Mouse (Mus musculus): ENCODE data around the gene Krt1. TPM values are rescaled to one million over a fixed set of nuclear protein-coding genes. Genes with fewer than 3 reads are reported as not detected.

Gene Krt1
- polyA plus RNA-seq, 1 experiment from 2014 or later = 0.48 TPM

- no peak overlapping the region for H3K4me3 ChIP-seq (ENCODE audit: low read length)
- WGBS = 61% methylated on average over 5 of the region's 5 CpGs
These were observed 15.7 kb downstream of the Krt1 start for GRCm38 (mm10) chr15:101834784-101835328.

GRCm38 (mm10) chr15:101833131-101833530 lies 17.5 kb downstream of the Krt1 start:
- H3K36me3 ChIP-seq (ENCODE audit: control insufficient read depth, insufficient read depth, low read length) = no peaks in the 10 kb centered on the region
- no peak for ATAC-seq
- 34% methylated on average over 6 of the region's 6 CpGs for WGBS
- H3K27ac ChIP-seq (ENCODE audit: low read length) = no peak overlapping the region
- H3K4me3 ChIP-seq (ENCODE audit: low read length) = no peak overlapping the region
- H3K4me2 ChIP-seq (ENCODE audit: low read depth, low read length) = no peak overlapping the region
- no peaks in the 10 kb centered on the region for H3K9me3 ChIP-seq (ENCODE audit: control insufficient read depth, low read length)
- no peak overlapping the region for H3K9ac ChIP-seq (ENCODE audit: low read depth, low read length)
- H3K27me3 ChIP-seq (replicated peaks; ENCODE audit: control insufficient read depth, insufficient read depth, low read length) = no peaks in the 10 kb centered on the region
- H3K4me1 ChIP-seq (ENCODE audit: control insufficient read depth, insufficient read depth, low read length) = no peaks in the 10 kb centered on the region

More at GRCm38 (mm10) chr15:101834784-101835328, 15.7 kb downstream of the Krt1 start:
- no peaks in the 10 kb centered on the region for H3K36me3 ChIP-seq (ENCODE audit: control insufficient read depth, insufficient read depth, low read length)
- H3K4me1 ChIP-seq (ENCODE audit: control insufficient read depth, insufficient read depth, low read length) = no peaks in the 10 kb centered on the region
- ATAC-seq = no peak
- no peaks in the 10 kb centered on the region for H3K27me3 ChIP-seq (replicated peaks; ENCODE audit: control insufficient read depth, insufficient read depth, low read length)
- no peaks in the 10 kb centered on the region for H3K9me3 ChIP-seq (ENCODE audit: control insufficient read depth, low read length)
- no peak overlapping the region for H3K9ac ChIP-seq (ENCODE audit: low read depth, low read length)
- no peak overlapping the region for H3K27ac ChIP-seq (ENCODE audit: low read length)
- no peak overlapping the region for H3K4me2 ChIP-seq (ENCODE audit: low read depth, low read length)

- no peaks in the 10 kb centered on the region for H3K27me3 ChIP-seq (replicated peaks; ENCODE audit: control insufficient read depth, insufficient read depth, low read length)
- no peak for ATAC-seq
- H3K9me3 ChIP-seq (ENCODE audit: control insufficient read depth, low read length) = no peaks in the 10 kb centered on the region
- H3K4me3 ChIP-seq (ENCODE audit: low read length) = no peak overlapping the region
- no peak overlapping the region for H3K27ac ChIP-seq (ENCODE audit: low read length)
- H3K4me1 ChIP-seq (ENCODE audit: control insufficient read depth, insufficient read depth, low read length) = no peaks in the 10 kb centered on the region
- H3K36me3 ChIP-seq (ENCODE audit: control insufficient read depth, insufficient read depth, low read length) = no peaks in the 10 kb centered on the region
- no peak overlapping the region for H3K4me2 ChIP-seq (ENCODE audit: low read depth, low read length)
- WGBS = 70% methylated on average over 5 of the region's 5 CpGs
- H3K9ac ChIP-seq (ENCODE audit: low read depth, low read length) = no peak overlapping the region
These were observed 21.2 kb downstream of the Krt1 start for GRCm38 (mm10) chr15:101829441-101829840.

GRCm38 (mm10) chr15:101821786-101822185 lies 28.8 kb downstream of the Krt1 start:
- no peak for ATAC-seq
- H3K27me3 ChIP-seq (replicated peaks; ENCODE audit: control insufficient read depth, insufficient read depth, low read length) = 0 out of 2 replicates have a peak, but pooled peaks cover 5% of the 10 kb centered on the region

GRCm38 (mm10) chr15:101817875-101818274 lies 32.7 kb downstream of the Krt1 start, which contains the start of gene Krt2:
Krt2 (minus strand) TSS chr15:101818169.
- Histone ChIP-seq H3K4me3 (ENCODE audit: low read length) (no peak within 1 kb of the TSS), H3K27ac (ENCODE audit: low read length) (no peak within 1 kb of the TSS), H3K4me2 (ENCODE audit: low read depth, low read length) (no peak within 1 kb of the TSS), H3K9me3 (ENCODE audit: control insufficient read depth, low read length) (no peaks in the 10 kb centered on the region), H3K9ac (ENCODE audit: low read depth, low read length) (no peak within 1 kb of the TSS), H3K27me3 (replicated peaks; ENCODE audit: control insufficient read depth, insufficient read depth, low read length) (0 out of 2 replicates have a peak, but pooled peaks cover 5% of the 10 kb centered on the region), H3K4me1 (ENCODE audit: control insufficient read depth, insufficient read depth, low read length) (no peaks in the 10 kb centered on the region), H3K36me3 (ENCODE audit: control insufficient read depth, insufficient read depth, low read length) (no peaks in the 10 kb centered on the region)
- ATAC-seq = no peak
- 77% methylated on average over 16 of the region's 16 CpGs for WGBS

More at GRCm38 (mm10) chr15:101821786-101822185, 28.8 kb downstream of the Krt1 start:
- H3K4me1 ChIP-seq (ENCODE audit: control insufficient read depth, insufficient read depth, low read length) = no peaks in the 10 kb centered on the region
- no peak overlapping the region for H3K4me3 ChIP-seq (ENCODE audit: low read length)
- no peak overlapping the region for H3K4me2 ChIP-seq (ENCODE audit: low read depth, low read length)
- WGBS = 23% methylated on average over 3 of the region's 3 CpGs
- no peak overlapping the region for H3K27ac ChIP-seq (ENCODE audit: low read length)
- H3K9me3 ChIP-seq (ENCODE audit: control insufficient read depth, low read length) = no peaks in the 10 kb centered on the region
- no peaks in the 10 kb centered on the region for H3K36me3 ChIP-seq (ENCODE audit: control insufficient read depth, insufficient read depth, low read length)
- no peak overlapping the region for H3K9ac ChIP-seq (ENCODE audit: low read depth, low read length)

GRCm38 (mm10) chr15:101803052-101803822 lies 47.4 kb downstream of the Krt1 start:
- H3K27ac ChIP-seq (ENCODE audit: low read length) = no peak overlapping the region
- no peaks in the 10 kb centered on the region for H3K36me3 ChIP-seq (ENCODE audit: control insufficient read depth, insufficient read depth, low read length)
- ATAC-seq = no peak
- no peaks in the 10 kb centered on the region for H3K4me1 ChIP-seq (ENCODE audit: control insufficient read depth, insufficient read depth, low read length)
- H3K9ac ChIP-seq (ENCODE audit: low read depth, low read length) = no peak overlapping the region
- no peak overlapping the region for H3K4me2 ChIP-seq (ENCODE audit: low read depth, low read length)
- H3K9me3 ChIP-seq (ENCODE audit: control insufficient read depth, low read length) = no peaks in the 10 kb centered on the region
- 76% methylated on average over 11 of the region's 11 CpGs for WGBS
- no peak overlapping the region for H3K4me3 ChIP-seq (ENCODE audit: low read length)
- no peaks in the 10 kb centered on the region for H3K27me3 ChIP-seq (replicated peaks; ENCODE audit: control insufficient read depth, insufficient read depth, low read length)

- no peaks in the 10 kb centered on the region for H3K4me1 ChIP-seq (ENCODE audit: control insufficient read depth, insufficient read depth, low read length)
- no peak within 1 kb of the TSS for H3K9ac ChIP-seq (ENCODE audit: low read depth, low read length)
- H3K4me2 ChIP-seq (ENCODE audit: low read depth, low read length) = no peak within 1 kb of the TSS
- no peak within 1 kb of the TSS for H3K4me3 ChIP-seq (ENCODE audit: low read length)
- no peak for ATAC-seq
- no peaks in the 10 kb centered on the region for H3K9me3 ChIP-seq (ENCODE audit: control insufficient read depth, low read length)
- no peaks in the 10 kb centered on the region for H3K36me3 ChIP-seq (ENCODE audit: control insufficient read depth, insufficient read depth, low read length)
- no peaks in the 10 kb centered on the region for H3K27me3 ChIP-seq (replicated peaks; ENCODE audit: control insufficient read depth, insufficient read depth, low read length)
- 78% methylated on average over 6 of the region's 6 CpGs for WGBS
- no peak within 1 kb of the TSS for H3K27ac ChIP-seq (ENCODE audit: low read length)
These were observed 48.2 kb downstream of the Krt1 start, which contains the start of gene Krt73 for GRCm38 (mm10) chr15:101802296-101802835. Krt73 (minus strand) TSS chr15:101802346.

Small RNAs within 50 kb of the gene (microRNA-seq; reads per million reads assigned to microRNA genes)
- gene Gm44356 = not detected

Other genes with a start within 250 kb of the Krt1 start
- 0.11 TPM in 1 of 2 replicates, not detected in the other for gene Gm5414, start 222.6 kb downstream of the Krt1 start, polyA plus RNA-seq (2015; fragmentation: Nextera tagmentation; extraction: Ambion mirVana)
- gene Gm5478, start 203.4 kb downstream of the Krt1 start, polyA plus RNA-seq (2015; fragmentation: Nextera tagmentation; extraction: Ambion mirVana) = not detected in 2 replicates
- not detected in 2 replicates for gene Krt6b, start 170.5 kb downstream of the Krt1 start, polyA plus RNA-seq (2015; fragmentation: Nextera tagmentation; extraction: Ambion mirVana)
- gene Krt6a, start 156.5 kb downstream of the Krt1 start, polyA plus RNA-seq (2015; fragmentation: Nextera tagmentation; extraction: Ambion mirVana) = 0.07 and 0.39 TPM in 2 replicates
- gene Krt5, start 137.9 kb downstream of the Krt1 start, polyA plus RNA-seq (2015; fragmentation: Nextera tagmentation; extraction: Ambion mirVana) = 0.13 and 0.34 TPM in 2 replicates
- gene Krt71, start 107.7 kb downstream of the Krt1 start, polyA plus RNA-seq (2015; fragmentation: Nextera tagmentation; extraction: Ambion mirVana) = not detected in 2 replicates
- not detected in 2 replicates for gene Krt72, start 64.3 kb downstream of the Krt1 start, polyA plus RNA-seq (2015; fragmentation: Nextera tagmentation; extraction: Ambion mirVana)
- not detected in 2 replicates for gene Krt73, start 48.4 kb downstream of the Krt1 start, polyA plus RNA-seq (2015; fragmentation: Nextera tagmentation; extraction: Ambion mirVana)
- gene Krt2, start 32.6 kb downstream of the Krt1 start, polyA plus RNA-seq (2015; fragmentation: Nextera tagmentation; extraction: Ambion mirVana) = not detected in 2 replicates
- 0.13 TPM in 1 of 2 replicates, not detected in the other for gene Krt77, start 18.9 kb upstream of the Krt1 start, polyA plus RNA-seq (2015; fragmentation: Nextera tagmentation; extraction: Ambion mirVana)
- not detected in 2 replicates for gene Krt76, start 42.1 kb upstream of the Krt1 start, polyA plus RNA-seq (2015; fragmentation: Nextera tagmentation; extraction: Ambion mirVana)
- gene Krt4, start 73.9 kb upstream of the Krt1 start, polyA plus RNA-seq (2015; fragmentation: Nextera tagmentation; extraction: Ambion mirVana) = 1.0 TPM in 1 of 2 replicates, not detected in the other
- 0.06 TPM in 1 of 2 replicates, not detected in the other for gene Krt79, start 89.5 kb upstream of the Krt1 start, polyA plus RNA-seq (2015; fragmentation: Nextera tagmentation; extraction: Ambion mirVana)
- 0.07 and 0.17 TPM in 2 replicates for gene Krt78, start 103.5 kb upstream of the Krt1 start, polyA plus RNA-seq (2015; fragmentation: Nextera tagmentation; extraction: Ambion mirVana)
- 1,017 and 1,065 TPM in 2 replicates for gene Krt8, start 153.7 kb upstream of the Krt1 start, polyA plus RNA-seq (2015; fragmentation: Nextera tagmentation; extraction: Ambion mirVana)
- 353 and 370 TPM in 2 replicates for gene Krt18, start 177.4 kb upstream of the Krt1 start, polyA plus RNA-seq (2015; fragmentation: Nextera tagmentation; extraction: Ambion mirVana)
- 112 and 117 TPM in 2 replicates for gene Eif4b, start 223.0 kb upstream of the Krt1 start, polyA plus RNA-seq (2015; fragmentation: Nextera tagmentation; extraction: Ambion mirVana)
- gene Tns2, start 249.6 kb upstream of the Krt1 start, polyA plus RNA-seq (2015; fragmentation: Nextera tagmentation; extraction: Ambion mirVana) = 26.4 and 28.6 TPM in 2 replicates

All from intestine, embryonic 16.5 days (tissue).